Mouse (Mus musculus): ENCODE data around the gene Oma1.

DNA sequence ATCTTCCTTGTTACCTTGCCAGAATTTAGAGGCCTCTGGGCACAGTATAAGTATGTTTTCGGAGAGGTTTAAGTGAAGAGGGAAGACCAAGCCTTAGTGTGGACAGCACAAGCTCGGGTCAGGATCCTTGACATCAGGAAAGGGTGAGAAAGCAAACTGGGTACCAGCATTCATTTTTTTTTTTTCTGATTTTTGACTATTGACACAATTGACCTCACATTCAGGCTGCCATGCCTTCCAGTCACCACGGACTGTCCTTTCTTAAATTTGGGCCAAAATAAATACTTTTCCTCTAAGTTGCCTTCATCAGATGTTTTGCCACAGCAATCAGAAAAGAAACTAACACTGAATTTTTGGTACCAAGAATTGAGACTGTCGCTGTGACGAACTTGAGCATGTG, 68.6 kb downstream of the Oma1 start:
- TF ChIP-seq POLR2AphosphoS2 (IDR thresholded peaks at IDR 0.05; ENCODE audit: insufficient read length, low read depth) (no peak), POLR2A (IDR thresholded peaks at IDR 0.05; ENCODE audit: insufficient read length, low read depth) (no peak), USF1 (IDR thresholded peaks at IDR 0.05; ENCODE audit: low read depth) (no peak), MYOG (IDR thresholded peaks at IDR 0.05; ENCODE audit: control insufficient read depth in 1 of 3, insufficient read depth in 1 of 3, insufficient read length in 2 of 3, low read depth in 2 of 3) (no peak), E2F4 (IDR thresholded peaks at IDR 0.05; ENCODE audit: insufficient read depth) (no peak), SRF (IDR thresholded peaks at IDR 0.05; ENCODE audit: control insufficient read depth, insufficient read length, low read depth) (no peak), TCF3 (IDR thresholded peaks at IDR 0.05; ENCODE audit: insufficient read length, low read depth) (no peak), TCF12 (IDR thresholded peaks at IDR 0.05; ENCODE audit: insufficient read depth, poor library complexity, severe bottlenecking) (no peak), REST (IDR thresholded peaks at IDR 0.05; ENCODE audit: insufficient read depth, insufficient read length) (no peak)

Data from myocyte (in vitro differentiated cells).